Mouse (Mus musculus) lung, postnatal 0 days (tissue): ENCODE data around the gene Ano4. TPM values are rescaled to one million over a fixed set of nuclear protein-coding genes. Genes with fewer than 3 reads are reported as not detected.
A peak's percentile ranks its signal among the peaks of the same experiment; 100 is the strongest.

Source experiments
- ATAC-seq: fragments of 200-750 bp; cut with Nextera tagmentation; 2 replicates; pipeline ENCODE4 v1.8.0; 2017; ENCODE audit warnings: moderate library complexity
- DNase-seq: peaks from one replicate; pipeline ENCODE4 v3.0.0-alpha.2; 2016; ENCODE audit warnings: low spot score
- H3K27ac ChIP-seq: fragments of 300-500 bp; sonication (generic); 2 replicates; pipeline ENCODE4 v1.5.1; 2014; ENCODE audit warnings: antibody characterized with exemption, mild to moderate bottlenecking, low read length, mixed read lengths
- H3K27me3 ChIP-seq: fragments of 300-500 bp; sonication (generic); replicated peaks from 2 replicates; pipeline ENCODE4 v1.6.1; 2014; ENCODE audit warnings: low read length, mixed read lengths; ENCODE audit not compliant: insufficient read depth
- H3K36me3 ChIP-seq: fragments of 300-500 bp; sonication (generic); 2 replicates; pipeline ENCODE4 v1.6.1; 2014; ENCODE audit warnings: low read length, mixed read lengths; ENCODE audit not compliant: insufficient read depth
- H3K4me1 ChIP-seq: fragments of 300-500 bp; sonication (generic); 2 replicates; pipeline ENCODE4 v1.6.1; 2014; ENCODE audit warnings: antibody characterized with exemption, low read depth, low read length, mixed read lengths; ENCODE audit not compliant: insufficient read depth
- H3K4me2 ChIP-seq: fragments of 300-500 bp; sonication (generic); replicated peaks from 2 replicates; pipeline ENCODE4 v1.6.1; 2014; ENCODE audit warnings: low read depth, mild to moderate bottlenecking, low read length, moderate library complexity, mixed read lengths
- H3K4me3 ChIP-seq: fragments of 300-500 bp; sonication (generic); 2 replicates; pipeline ENCODE4 v1.5.1; 2014; ENCODE audit warnings: low read depth, low read length
- H3K9ac ChIP-seq: fragments of 300-500 bp; sonication (generic); replicated peaks from 2 replicates; pipeline ENCODE4 v1.6.1; 2014; ENCODE audit warnings: low read depth, mild to moderate bottlenecking
- H3K9me3 ChIP-seq: fragments of 300-500 bp; sonication (generic); 2 replicates; pipeline ENCODE4 v1.6.1; 2016; ENCODE audit warnings: low read length, mixed read lengths
- CTCF ChIP-seq: IDR thresholded peaks from 2 replicates; pipeline ENCODE4 v1.5.1; 2016; ENCODE audit warnings: antibody characterized with exemption, mild to moderate bottlenecking
- EP300 ChIP-seq: IDR thresholded peaks from 2 replicates; pipeline ENCODE4 v1.6.1; 2016; ENCODE audit warnings: antibody characterized with exemption, mild to moderate bottlenecking, control low read depth
- WGBS: fragments of 180-500 bp; shearing (Covaris S2); extraction: QIAGEN DNeasy Blood & Tissue Kit; methylation state at CpG from one replicate; pipeline ENCODE4 v1.1.7; 2014; 5-methylcytosine and 5-hydroxymethylcytosine counted together
- polyA plus RNA-seq: library from polyadenylated mRNA; unstranded; fragments of >200 nt; fragmentation: Nextera tagmentation; extraction: Ambion mirVana; gene quantifications from 2 replicates; pipeline ENCODE4 v1.2.1, GENCODE M21; 2015

Ano4 gene
- polyA plus RNA-seq, 1 experiment from 2014 or later: 0.11 TPM

DNA sequence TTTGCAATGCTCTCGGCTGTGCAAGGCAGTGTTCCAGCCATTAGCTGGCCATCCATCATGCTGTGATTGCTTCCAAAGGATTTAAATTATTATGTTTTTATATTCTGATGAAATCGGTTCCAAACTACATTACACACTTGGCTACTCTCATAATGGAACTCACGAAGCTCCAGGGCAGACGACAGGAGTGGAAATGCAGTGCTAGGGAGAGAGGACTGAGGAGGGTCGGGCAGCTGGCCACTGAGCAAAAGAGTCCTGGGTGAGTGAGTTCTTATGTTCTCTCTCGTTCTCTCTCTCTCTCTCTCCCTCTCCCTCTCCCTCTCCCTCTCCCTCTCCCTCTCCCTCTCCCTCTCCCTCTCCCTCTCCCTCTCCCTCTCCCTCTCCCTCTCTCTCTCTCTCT is 357.6 kb downstream of the Ano4 start:
- H3K27me3 ChIP-seq: no peaks in the 10 kb centered on the region
- TF ChIP-seq CTCF (no peak), EP300 (no peak)
- H3K4me3 ChIP-seq: no peak overlapping the region
- no peak overlapping the region for H3K27ac ChIP-seq
- no peaks in the 10 kb centered on the region for H3K36me3 ChIP-seq
- H3K4me2 ChIP-seq: no peak overlapping the region
- DNase-seq (peak; percentile 5), ATAC-seq (no peak)
- H3K9me3 ChIP-seq: no peaks in the 10 kb centered on the region
- no peak overlapping the region for H3K9ac ChIP-seq
- H3K4me1 ChIP-seq: no peaks in the 10 kb centered on the region
- 44% methylated on average over 6 of the region's 6 CpGs for WGBS

DNA sequence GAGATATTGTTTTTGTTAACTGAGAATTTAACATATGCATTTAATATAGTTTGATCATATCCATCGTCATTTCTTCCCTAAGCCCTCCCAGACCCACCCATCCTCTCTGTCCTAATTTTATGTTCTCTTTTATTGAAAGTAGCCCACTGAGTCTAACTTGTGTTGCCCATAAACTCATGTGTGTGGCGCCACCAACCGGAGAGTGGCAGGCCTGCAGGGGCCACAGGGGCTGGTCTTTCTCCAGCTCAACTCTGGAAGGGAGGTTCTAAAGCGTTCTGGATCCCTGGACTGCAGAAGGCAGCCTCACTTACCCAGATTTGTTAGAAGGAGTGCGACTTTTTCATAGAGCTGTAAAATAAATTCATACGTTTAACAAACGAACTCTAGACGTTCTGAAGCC is 361.1 kb downstream of the Ano4 start:
- Histone ChIP-seq H3K9ac (no peak overlapping the region), H3K4me1 (no peaks in the 10 kb centered on the region), H3K27ac (no peak overlapping the region), H3K4me3 (no peak overlapping the region), H3K36me3 (no peaks in the 10 kb centered on the region), H3K27me3 (no peaks in the 10 kb centered on the region), H3K9me3 (no peaks in the 10 kb centered on the region), H3K4me2 (no peak overlapping the region)
- TF ChIP-seq CTCF: peak; percentile 53
- no peak for TF ChIP-seq EP300
- WGBS: 26% methylated on average over 8 of the region's 8 CpGs
- DNase-seq (no peak), ATAC-seq (no peak)

DNA sequence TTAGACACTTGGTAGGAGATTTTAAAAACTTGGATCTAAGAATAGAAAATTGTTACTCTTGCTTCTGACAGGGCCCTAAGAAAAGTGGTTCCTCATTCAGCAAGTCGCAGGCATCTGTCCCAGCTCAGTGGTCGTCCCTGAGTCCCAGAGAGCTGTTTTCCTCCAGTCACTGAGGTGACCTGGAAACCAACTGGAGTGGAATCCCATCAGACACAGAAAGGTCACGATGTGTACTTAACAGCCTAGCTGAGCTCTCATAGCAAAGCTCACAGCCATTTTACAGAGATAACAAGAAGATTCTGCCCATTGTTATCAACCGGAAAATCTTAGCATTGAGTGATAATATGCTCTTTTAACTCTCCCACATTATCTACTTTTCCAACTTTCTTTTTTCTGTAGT is 365.1 kb downstream of the Ano4 start:
- WGBS: 58% methylated on average over 4 of the region's 4 CpGs
- no peak overlapping the region for H3K9ac ChIP-seq

DNA sequence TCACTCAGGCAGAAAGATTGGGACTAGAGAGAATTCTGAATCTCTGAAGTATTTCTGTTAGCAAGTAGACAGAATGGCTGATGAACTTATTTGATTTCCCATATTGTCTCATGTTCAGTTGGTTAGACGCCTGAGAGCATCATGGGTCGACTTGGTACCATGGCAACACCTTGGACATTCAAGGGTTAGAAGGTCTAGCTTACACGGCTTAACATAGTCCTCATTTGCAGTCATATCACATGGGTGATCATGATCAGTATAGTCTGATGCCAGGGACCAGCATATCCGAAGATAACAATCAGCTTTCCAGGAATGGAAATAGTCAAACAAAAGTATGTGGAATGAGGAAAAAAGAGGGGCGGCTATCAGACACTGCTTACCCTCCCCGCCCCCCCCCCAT is 365.6 kb downstream of the Ano4 start:
- WGBS: 68% methylated on average over 6 of the region's 6 CpGs
- H3K9ac ChIP-seq: no peak overlapping the region
- H3K36me3 ChIP-seq: no peaks in the 10 kb centered on the region
- no peaks in the 10 kb centered on the region for H3K4me1 ChIP-seq
- DNase-seq: no peak
- no peak overlapping the region for H3K27ac ChIP-seq
- no peaks in the 10 kb centered on the region for H3K9me3 ChIP-seq
- no peaks in the 10 kb centered on the region for H3K27me3 ChIP-seq
- H3K4me2 ChIP-seq: no peak overlapping the region
- no peak overlapping the region for H3K4me3 ChIP-seq
- TF ChIP-seq CTCF (no peak), EP300 (no peak)
- ATAC-seq: no peak

More for the DNA sequence above, 365.1 kb downstream of the Ano4 start:
- ATAC-seq: no peak
- Histone ChIP-seq H3K4me2 (no peak overlapping the region), H3K4me1 (no peaks in the 10 kb centered on the region), H3K9me3 (no peaks in the 10 kb centered on the region), H3K36me3 (no peaks in the 10 kb centered on the region), H3K27ac (no peak overlapping the region), H3K4me3 (no peak overlapping the region), H3K27me3 (no peaks in the 10 kb centered on the region)
- DNase-seq: no peak
- no peak for TF ChIP-seq CTCF
- no peak for TF ChIP-seq EP300

DNA sequence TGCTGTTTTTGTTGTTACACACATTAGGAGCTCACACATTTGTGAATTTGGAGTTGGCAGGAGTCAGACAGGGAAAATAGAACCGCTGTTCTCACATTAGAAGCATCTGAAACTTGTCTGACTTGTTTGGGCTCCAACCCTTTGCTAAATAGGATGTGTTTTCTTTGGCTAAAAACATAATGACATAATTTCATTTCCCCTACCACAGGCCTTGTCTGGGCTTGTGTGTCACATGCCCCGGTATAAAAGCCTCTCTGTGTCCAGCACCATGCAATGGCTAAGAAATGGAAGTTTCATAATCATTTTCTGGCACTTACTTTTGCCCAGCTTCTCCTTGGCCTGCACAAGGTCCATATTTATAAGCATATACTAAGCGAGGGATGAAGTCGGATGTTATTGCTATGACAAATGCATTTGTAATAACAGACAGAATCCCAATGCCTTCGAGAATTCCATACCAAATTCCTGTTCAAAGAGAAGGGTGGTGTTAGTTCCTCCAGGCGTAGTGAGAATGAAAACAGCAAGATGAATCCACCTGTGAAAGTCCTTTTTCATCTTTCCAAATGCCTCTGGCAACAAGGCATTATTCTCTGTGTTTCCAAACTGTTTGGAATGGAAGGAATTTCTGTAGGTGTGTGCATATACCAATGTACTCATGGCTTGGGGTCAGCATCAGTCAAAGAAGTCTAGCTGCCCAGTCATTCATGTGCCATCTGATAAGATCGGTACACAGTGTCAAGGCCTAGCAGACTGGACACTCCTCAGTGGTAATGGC is 373.4 kb downstream of the Ano4 start:
- Histone ChIP-seq H3K9me3 (no peaks in the 10 kb centered on the region), H3K27me3 (no peaks in the 10 kb centered on the region), H3K27ac (no peak overlapping the region), H3K9ac (no peak overlapping the region), H3K36me3 (no peaks in the 10 kb centered on the region), H3K4me1 (no peaks in the 10 kb centered on the region), H3K4me3 (no peak overlapping the region), H3K4me2 (no peak overlapping the region)
- 59% methylated on average over 7 of the region's 7 CpGs for WGBS
- ATAC-seq (peak; percentile 37), DNase-seq (peak; percentile 9)
- TF ChIP-seq EP300 (no peak), CTCF (no peak)

DNA sequence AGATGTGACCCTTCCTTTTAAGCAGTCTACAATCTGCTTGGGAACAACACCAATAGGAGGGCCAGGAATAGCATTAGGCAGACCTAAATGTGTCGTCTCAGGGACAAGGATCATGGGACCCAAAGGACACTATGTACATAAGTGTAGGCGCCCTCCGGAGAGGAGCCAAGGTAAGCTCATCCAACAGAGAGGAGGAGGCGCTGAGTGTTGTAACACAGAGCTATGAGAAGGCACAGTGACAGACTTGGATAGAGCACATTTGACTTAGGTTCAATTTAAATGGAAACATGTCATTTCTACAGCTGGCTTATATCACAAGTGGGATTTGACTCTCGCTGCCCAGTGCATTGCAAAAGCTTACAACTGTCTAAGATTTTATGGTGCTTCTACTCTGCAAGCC is 376.0 kb downstream of the Ano4 start:
- Histone ChIP-seq H3K4me2 (no peak overlapping the region), H3K9me3 (no peaks in the 10 kb centered on the region), H3K27ac (no peak overlapping the region), H3K4me3 (no peak overlapping the region), H3K9ac (no peak overlapping the region), H3K4me1 (no peaks in the 10 kb centered on the region), H3K36me3 (no peaks in the 10 kb centered on the region), H3K27me3 (no peaks in the 10 kb centered on the region)
- no peak; the same call in 1 of the 2 replicates for ATAC-seq
- peak; percentile 10 for DNase-seq
- no peak for TF ChIP-seq CTCF
- WGBS: 79% methylated on average over 5 of the region's 5 CpGs
